Mouse (Mus musculus): ENCODE measurements around the gene Nrxn1. TPM values are rescaled to one million over a fixed set of nuclear protein-coding genes. Genes with fewer than 3 reads are reported as not detected.

Nrxn1 gene
- total RNA-seq, 1 experiment from 2014 or later: not detected

DNA sequence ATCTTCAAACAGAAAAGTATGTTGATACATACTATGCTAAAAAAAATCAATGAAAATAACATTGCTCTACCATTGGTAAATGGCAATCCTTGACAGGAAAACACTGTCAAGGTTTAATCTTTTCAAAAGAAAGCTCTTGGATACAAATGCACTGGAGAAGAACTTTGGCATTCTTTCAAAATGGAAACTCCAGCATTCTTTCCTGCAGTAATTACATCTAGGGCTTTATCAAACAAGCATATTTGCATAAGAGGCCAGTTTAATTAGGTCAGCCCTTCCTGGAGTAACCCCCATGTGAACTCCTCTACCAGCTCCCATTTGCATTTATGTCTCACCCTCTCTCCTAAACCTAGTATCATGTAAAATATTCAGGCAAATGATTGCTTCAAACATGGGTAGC lies 696.5 kb downstream of the Nrxn1 start:
- ATAC-seq (replicated peaks; ENCODE audit: insufficient number of reproducible peaks, low FRiP score, low TSS enrichment, poor library complexity, severe bottlenecking): no peak

GRCm38 (mm10) chr17:90394606-90395005 lies 698.3 kb downstream of the Nrxn1 start:
- ATAC-seq (replicated peaks; ENCODE audit: insufficient number of reproducible peaks, low FRiP score, low TSS enrichment, poor library complexity, severe bottlenecking): no peak

DNA sequence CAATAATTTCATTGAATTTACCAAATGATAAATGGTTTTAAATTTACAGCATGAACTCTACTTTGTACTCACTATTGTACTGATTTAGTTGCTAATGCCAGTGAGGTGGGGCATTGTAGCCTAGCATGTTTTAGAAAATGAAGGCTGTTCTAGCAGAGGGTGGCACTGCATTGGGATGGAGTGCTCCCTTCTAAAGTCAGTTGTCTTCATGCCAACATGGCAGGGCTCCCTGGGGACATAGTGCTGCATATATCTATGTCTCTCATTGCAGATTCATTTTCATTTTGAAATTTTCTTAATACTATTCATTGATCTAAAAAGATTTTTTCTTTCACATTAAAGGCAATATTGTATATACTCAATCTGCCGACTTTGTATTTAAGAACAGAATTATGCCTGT lies 700.1 kb downstream of the Nrxn1 start:
- no peak for ATAC-seq (replicated peaks; ENCODE audit: insufficient number of reproducible peaks, low FRiP score, low TSS enrichment, poor library complexity, severe bottlenecking)

GRCm38 (mm10) chr17:90390316-90391212 lies 702.3 kb downstream of the Nrxn1 start:
- no peak for ATAC-seq (replicated peaks; ENCODE audit: insufficient number of reproducible peaks, low FRiP score, low TSS enrichment, poor library complexity, severe bottlenecking)

DNA sequence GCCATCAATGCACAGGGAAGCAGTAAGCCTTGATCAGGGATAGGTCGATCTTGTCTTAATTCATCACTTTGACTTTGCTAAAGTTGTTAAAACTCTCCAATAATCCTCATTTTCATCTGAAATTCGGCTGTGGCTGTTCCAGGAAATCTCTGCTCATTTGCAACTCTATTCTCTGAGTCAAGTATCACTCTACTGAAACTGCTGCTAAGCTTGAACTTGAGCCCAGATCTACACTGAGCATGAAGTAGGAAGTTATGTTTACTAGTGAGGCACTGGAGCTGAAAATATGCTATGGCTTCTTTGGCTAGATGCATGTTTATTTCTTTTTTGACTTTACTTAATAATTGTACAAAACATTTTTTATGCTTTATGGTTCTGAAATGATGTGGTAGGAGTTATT lies 708.0 kb downstream of the Nrxn1 start:
- no peak for ATAC-seq (replicated peaks; ENCODE audit: insufficient number of reproducible peaks, low FRiP score, low TSS enrichment, poor library complexity, severe bottlenecking)

DNA sequence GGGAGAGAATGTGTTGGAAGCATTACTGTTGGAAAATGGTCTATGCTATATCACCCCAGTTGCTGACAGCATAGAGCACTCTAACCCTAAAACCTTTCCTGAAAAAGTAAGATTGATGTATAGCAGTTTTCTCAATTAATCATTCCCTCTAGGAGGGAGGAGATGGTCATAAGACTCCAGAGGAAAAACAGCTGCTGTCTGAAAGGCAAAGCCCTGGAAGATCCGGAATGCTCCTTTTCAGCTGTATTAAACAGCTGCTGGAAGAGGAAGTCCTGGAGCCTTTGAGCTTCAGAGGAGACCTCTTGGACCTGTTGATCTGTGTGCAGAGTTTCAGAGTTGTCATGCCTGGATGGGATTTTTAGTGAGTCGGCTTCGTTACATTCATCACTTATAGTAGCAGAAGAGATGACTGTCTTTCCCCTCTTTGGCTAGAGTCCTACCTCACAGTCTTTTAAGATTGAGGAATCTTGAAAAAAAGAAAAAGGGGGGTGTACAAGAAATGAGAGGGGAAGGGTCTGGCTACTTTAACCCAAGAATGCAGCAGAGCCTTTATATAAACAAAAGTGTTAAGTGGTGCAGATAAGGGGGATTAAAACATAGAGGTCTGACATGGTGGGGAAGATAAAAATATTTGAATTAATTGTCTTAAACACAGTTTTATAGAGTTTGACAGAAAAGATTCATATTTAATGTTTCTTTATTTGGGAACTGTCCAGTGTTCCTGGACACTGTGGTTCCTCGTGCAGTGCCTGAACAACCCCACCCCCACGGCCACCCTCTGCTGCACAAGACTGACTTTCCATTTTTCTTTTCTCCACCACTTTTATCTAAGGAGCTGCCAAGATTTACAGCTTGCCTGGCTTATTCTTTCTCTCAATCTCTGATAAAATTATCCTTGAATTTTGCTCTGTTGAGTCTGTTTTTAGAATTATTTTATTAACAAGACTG lies 710.1 kb downstream of the Nrxn1 start:
- no peak for ATAC-seq (replicated peaks; ENCODE audit: insufficient number of reproducible peaks, low FRiP score, low TSS enrichment, poor library complexity, severe bottlenecking)

DNA sequence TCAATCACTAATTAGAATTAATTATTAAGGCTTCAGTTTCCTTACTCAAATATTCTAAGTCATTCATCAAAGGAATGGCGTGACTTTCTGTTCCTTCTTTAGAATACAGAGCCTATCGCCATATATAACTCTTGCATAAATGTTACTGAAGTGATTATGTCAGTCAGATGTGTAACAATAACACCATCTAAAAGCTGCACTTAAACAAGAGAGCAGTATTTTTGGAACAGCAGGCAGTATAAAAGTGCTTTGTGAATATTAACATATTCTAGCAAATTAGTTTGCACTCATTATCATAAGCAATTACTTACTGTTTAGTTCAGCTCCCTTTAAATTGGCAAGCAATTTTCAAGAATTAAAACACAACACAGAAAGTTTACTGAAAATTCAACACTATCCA lies 716.3 kb downstream of the Nrxn1 start:
- ATAC-seq (replicated peaks; ENCODE audit: insufficient number of reproducible peaks, low FRiP score, low TSS enrichment, poor library complexity, severe bottlenecking): no peak

DNA sequence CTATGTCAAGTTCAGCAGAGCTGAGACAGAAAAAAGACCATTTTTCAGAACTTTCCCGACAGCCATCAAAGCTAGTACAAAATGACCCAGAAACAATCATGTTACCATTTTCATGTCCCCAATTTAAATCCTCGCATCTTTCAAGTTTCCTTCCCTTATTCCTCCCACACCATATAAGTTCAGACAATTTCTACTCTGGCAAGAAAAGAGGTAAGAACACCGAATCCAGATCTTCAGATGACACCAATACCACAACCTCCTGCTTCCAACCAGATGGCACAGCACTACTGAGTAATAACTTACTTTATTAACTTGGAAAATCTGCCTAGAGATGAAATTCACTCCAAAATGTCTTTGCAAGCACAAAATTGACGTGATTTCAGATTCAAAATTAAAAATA lies 730.7 kb downstream of the Nrxn1 start:
- ATAC-seq (replicated peaks; ENCODE audit: insufficient number of reproducible peaks, low FRiP score, low TSS enrichment, poor library complexity, severe bottlenecking): no peak

GRCm38 (mm10) chr17:90349385-90350095 lies 743.3 kb downstream of the Nrxn1 start:
- no peak for ATAC-seq (replicated peaks; ENCODE audit: insufficient number of reproducible peaks, low FRiP score, low TSS enrichment, poor library complexity, severe bottlenecking)

GRCm38 (mm10) chr17:90346735-90347475 lies 746.0 kb downstream of the Nrxn1 start:
- no peak for ATAC-seq (replicated peaks; ENCODE audit: insufficient number of reproducible peaks, low FRiP score, low TSS enrichment, poor library complexity, severe bottlenecking)

GRCm38 (mm10) chr17:90333445-90333844 lies 759.4 kb downstream of the Nrxn1 start:
- no peak for ATAC-seq (replicated peaks; ENCODE audit: insufficient number of reproducible peaks, low FRiP score, low TSS enrichment, poor library complexity, severe bottlenecking)

DNA sequence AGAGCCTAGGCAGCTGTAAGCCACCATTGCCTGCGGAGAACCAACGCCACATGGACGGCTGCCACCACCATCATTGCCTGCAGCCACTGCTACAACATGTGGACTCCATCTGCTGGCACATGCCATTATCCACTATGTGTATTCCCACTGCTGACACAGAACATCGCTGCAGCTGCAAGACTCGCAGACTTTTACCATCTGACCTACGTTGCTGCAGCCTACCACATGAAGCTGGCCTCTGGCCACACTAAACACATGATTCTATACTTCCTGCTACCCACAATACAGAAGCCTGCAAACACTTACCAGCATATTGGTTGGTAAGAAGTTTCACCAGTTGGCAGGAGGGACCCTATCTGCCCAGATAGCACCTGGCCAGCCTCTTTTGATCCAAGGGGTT lies 769.2 kb downstream of the Nrxn1 start:
- no peak for ATAC-seq (replicated peaks; ENCODE audit: insufficient number of reproducible peaks, low FRiP score, low TSS enrichment, poor library complexity, severe bottlenecking)

DNA sequence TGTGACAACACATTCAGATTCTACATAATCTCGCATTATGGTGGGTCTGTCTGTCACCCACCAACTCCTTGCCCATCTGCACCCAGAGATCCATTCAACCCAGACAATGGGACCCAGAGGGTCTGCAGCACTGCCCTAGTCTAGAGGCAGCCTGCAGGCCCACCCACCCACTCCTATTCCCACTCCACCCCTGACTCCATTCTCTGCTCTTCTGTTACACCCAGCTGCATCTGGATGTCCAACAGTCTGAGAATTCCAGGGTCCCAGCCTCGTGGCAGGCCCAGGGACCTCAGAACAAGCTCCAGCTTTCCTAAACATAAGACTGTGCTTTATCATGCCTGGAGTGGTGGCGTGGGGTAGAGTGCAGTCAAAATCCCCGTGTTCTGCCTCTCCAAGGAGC lies 820.6 kb downstream of the Nrxn1 start:
- no peak for ATAC-seq (replicated peaks; ENCODE audit: insufficient number of reproducible peaks, low FRiP score, low TSS enrichment, poor library complexity, severe bottlenecking)

GRCm38 (mm10) chr17:90271165-90271564 lies 821.7 kb downstream of the Nrxn1 start:
- no peak for ATAC-seq (replicated peaks; ENCODE audit: insufficient number of reproducible peaks, low FRiP score, low TSS enrichment, poor library complexity, severe bottlenecking)

DNA sequence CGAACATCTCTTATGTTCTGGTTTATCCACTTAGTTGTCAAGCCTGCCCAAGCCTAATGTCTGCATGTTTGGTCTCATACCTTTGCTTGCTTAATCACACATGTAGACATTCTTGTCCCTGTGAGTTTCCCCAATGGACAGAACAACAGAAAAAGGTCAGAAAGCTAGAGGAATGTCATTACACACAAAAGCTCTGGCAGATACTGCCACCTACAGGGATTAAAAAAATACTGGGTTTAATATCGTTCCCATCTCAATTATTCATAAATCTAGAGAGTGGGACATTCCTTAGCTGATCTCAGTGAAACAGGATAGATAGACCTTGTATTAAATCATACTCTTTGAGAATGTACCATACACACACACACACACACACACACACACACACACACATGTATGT lies 823.7 kb downstream of the Nrxn1 start:
- ATAC-seq (replicated peaks; ENCODE audit: insufficient number of reproducible peaks, low FRiP score, low TSS enrichment, poor library complexity, severe bottlenecking): no peak

- no peak for ATAC-seq (replicated peaks; ENCODE audit: insufficient number of reproducible peaks, low FRiP score, low TSS enrichment, poor library complexity, severe bottlenecking)
Observed at GRCm38 (mm10) chr17:90253451-90254131, 839.3 kb downstream of the Nrxn1 start.

DNA sequence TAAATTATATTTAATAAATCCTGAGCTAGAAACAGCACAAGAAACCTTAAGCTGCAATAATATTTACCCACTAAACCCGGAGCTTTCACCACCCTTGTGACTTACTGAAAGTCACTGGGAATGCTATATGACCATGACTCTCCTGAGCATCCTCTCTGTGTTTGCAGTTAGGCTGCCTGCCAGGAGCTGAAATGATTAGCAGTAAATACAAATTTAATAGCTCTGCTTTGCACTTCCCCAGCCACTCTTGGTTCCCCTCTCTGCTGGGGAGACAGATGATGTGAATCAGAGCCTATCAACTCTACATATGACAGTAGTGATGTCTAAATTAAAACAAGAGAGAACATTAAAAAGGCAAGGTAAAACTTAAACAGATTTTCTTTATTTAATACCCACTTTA lies 840.7 kb downstream of the Nrxn1 start:
- no peak for ATAC-seq (replicated peaks; ENCODE audit: insufficient number of reproducible peaks, low FRiP score, low TSS enrichment, poor library complexity, severe bottlenecking)
